Mouse (Mus musculus) granulocyte monocyte progenitor cell, adult 5-6 weeks (primary cell): ENCODE data around the gene Stx8. TPM values are rescaled to one million over a fixed set of nuclear protein-coding genes. Genes with fewer than 3 reads are reported as not detected.

Source experiments
- ATAC-seq: replicated peaks from 2 replicates; pipeline ENCODE4 v1.8.0; 2016; ENCODE audit warnings: mild to moderate bottlenecking, moderate TSS enrichment, inconsistent platforms; ENCODE audit not compliant: poor library complexity, severe bottlenecking
- total RNA-seq, 2 experiments: library from RNA; stranded (forward) in 1 of 2; stranded (reverse) in 1 of 2; fragments of 200-712, 200-1000 nt in 1 of 2; fragments of >200 nt in 1 of 2; fragmentation: Nextera tagmentation in 1 of 2; gene quantifications; 2 replicates each; pipeline ENCODE4 v1.2.3; 2014 to 2017

The Stx8 gene
- total RNA-seq, 2 experiments from 2014 or later, result 28.4 to 28.6 TPM

DNA sequence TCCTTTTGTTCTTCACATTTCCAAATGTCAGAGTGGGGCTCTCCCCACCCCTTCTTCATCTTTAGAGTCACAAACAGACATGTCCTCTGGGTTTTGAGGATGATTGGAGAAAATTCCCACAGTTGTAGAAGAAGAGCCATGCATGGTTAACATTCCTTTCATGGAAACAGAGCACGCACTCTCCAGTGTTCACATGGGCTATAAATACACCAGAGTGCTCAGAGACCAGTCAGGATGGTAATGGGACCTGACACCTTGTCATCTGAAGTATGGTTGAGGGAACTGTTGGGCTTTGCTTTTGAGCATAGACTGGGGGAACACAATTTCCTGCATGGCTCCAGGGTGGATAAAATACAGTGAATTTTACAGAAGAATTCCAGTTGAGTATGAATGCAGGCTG lies 6.6 kb downstream of the Stx8 start:
- ATAC-seq, result no peak

DNA sequence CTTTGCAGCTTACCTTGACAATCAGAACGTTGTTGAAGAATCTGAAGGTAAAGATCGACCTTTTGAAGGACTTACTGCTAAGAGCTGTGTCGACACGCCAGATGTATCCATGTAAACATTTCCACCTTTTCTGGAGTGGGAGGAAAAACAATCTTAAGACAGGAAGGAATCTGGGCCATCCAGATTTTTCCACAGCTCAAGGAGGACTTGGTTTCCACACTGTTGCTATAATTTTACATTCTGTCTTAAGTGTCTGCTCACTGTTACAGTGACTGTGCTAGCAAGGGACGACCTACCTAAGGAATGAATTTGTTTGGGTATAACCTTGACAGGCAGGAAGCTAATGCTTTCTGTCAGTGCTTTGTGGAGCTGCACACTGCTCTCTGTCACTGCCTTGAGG lies 7.2 kb downstream of the Stx8 start:
- ATAC-seq, result no peak

- ATAC-seq, result no peak
Measured at GRCm38 (mm10) chr11:67975252-67975651, 9.3 kb downstream of the Stx8 start.

GRCm38 (mm10) chr11:67983564-67983963 lies 17.6 kb downstream of the Stx8 start:
- ATAC-seq, result no peak

- ATAC-seq, result no peak
Measured at GRCm38 (mm10) chr11:67991240-67991639, 25.2 kb downstream of the Stx8 start.

GRCm38 (mm10) chr11:67995965-67996364 lies 30.0 kb downstream of the Stx8 start:
- no peak for ATAC-seq

- ATAC-seq, result no peak
Measured at GRCm38 (mm10) chr11:67998905-67999304, 32.9 kb downstream of the Stx8 start.

- ATAC-seq, result no peak
Measured at GRCm38 (mm10) chr11:67999629-68000028, 33.6 kb downstream of the Stx8 start.

DNA sequence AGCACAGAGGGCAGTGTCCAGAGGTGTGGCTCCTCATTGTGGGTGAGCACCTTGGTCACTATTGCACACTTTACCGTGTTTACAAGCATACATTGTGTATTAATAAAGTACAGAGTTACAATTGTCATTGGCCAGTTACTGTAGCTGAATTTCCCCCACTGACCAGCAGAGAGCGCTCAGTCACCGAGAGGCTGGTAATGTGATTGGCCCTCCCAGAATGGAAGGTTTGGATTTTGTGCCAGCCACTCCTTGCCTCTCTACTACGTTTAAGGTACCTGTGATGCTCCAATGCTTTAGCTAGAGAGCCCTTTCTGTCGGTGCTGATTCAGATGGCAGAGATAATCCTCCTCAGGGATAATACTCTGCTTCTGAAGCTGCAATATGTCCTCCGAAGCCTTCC lies 38.2 kb downstream of the Stx8 start:
- ATAC-seq, result peak; percentile 74

DNA sequence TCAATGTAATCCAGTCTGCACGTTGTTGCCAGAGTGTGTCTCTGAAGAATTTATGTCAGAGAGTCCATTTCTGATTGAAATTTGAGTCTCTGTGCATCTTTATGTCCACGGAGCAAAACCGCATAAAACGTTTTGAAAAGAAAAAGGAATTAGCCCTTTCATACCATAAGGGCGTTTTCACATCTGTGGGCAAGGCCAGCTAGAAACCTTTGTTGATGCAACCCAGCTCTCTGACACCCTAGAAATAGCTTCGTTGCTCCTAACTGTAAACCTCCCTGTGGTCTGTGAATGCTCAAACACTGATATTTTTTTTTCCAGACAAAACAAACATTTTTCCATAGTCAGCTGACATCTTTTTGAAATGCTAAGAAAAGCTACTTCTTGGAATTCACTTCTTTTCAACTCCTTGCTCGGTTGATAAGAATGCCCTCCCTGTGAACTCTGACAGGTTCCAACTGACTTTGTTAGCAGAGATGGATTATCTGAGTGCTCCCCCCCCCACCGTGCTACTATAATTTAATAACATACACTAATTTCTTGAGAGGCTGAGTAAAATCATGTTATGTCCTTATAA lies 40.3 kb downstream of the Stx8 start:
- ATAC-seq, result no peak

DNA sequence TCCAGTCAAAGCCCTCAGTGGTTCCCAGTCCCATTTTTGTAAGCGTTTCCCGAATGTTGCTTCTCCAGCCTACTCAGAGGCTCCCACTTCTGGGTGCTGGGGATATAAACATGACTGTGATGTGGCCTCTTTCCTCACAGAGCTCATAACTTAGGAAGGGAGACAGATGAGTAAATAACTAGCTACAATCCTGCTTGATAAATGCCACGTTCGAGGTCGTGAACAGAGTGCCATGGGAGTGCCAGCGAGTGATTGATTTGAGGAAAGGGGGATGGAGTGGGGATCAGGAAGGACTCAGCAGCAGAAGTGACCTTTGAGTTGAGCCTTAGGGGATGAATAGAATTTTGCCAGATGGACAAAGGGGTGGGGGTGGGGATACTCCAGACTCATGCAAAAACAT lies 41.7 kb downstream of the Stx8 start:
- ATAC-seq, result no peak

DNA sequence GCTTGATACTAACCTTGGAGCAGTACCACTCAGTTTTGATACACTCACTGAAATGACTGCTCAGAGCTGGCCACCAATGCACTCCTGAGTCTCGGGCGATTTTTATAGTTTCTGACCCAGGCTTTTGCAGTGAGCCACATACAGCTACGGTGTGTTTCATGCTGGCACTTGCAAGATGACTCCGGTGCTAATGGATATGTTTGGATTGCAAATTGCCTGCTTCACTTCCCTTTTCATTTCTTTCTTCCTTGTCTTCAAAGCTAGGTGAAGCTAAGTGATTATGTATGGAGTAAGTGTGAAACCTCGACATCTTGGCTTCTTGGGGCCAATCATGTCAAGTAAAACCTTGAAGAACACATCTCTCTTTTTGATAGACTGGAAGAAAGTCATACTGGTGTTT lies 43.4 kb downstream of the Stx8 start:
- no peak for ATAC-seq

DNA sequence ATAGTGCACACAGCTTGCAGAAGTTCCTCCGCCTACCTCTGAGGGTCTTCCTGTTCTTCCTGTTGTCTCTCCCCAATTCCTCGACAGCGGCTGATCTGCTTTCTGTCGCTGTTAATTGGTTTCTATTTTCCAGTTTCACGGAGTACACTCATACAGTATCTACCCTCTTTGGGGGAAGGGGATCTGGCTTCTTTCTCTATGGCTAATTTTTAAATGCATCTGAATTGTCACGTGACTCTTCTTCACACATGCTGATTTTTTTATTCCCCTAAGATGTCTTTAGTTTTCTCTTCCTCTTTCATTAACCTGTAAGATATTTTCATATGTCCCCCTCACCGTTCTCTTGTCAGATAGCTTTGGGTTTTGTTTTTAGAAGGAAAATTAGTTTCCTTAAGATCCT lies 46.2 kb downstream of the Stx8 start:
- no peak for ATAC-seq

DNA sequence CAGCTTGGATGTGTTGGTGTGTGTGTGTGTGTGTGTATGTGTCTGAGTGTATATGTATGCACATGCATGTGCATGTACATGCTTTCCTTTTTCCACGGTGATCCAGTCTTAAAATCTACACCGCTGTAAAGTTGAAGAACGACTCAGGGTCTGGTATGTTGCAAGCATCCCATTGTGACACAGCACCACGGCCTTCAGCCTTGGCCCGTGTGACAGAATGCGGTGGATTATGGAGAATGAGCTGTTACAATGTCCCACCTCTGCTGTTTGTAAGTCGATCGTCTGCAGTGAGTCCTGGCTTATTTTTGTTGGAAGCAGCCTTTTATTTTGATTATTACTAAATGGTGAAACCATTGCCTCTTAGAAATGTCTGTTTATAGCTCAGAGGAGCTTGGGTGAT lies 52.2 kb downstream of the Stx8 start:
- 0 out of 2 replicates have a peak, but pooled peaks have one; percentile 30 for ATAC-seq

GRCm38 (mm10) chr11:68019156-68019555 lies 53.2 kb downstream of the Stx8 start:
- ATAC-seq, result peak; percentile 14; the same call in 1 of the 2 replicates

DNA sequence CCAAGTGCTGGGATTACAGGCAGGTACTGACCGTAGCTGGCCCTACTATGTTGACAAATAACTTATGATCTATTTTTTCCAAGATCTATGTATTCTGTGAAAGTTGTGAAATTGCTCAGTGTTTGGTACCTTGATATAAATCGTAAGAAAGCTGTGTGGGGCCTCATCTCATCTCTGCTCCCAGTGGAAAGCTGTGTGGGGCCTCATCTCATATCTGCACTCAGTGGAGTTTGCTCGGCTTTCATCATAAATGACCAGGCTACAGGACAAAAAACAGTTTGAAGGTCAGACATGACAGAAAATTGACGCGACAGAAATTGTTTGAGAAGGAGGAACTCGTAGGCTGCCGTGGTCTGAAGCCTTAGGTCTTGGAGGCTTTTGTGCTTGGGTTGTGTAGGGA lies 56.0 kb downstream of the Stx8 start:
- no peak for ATAC-seq

DNA sequence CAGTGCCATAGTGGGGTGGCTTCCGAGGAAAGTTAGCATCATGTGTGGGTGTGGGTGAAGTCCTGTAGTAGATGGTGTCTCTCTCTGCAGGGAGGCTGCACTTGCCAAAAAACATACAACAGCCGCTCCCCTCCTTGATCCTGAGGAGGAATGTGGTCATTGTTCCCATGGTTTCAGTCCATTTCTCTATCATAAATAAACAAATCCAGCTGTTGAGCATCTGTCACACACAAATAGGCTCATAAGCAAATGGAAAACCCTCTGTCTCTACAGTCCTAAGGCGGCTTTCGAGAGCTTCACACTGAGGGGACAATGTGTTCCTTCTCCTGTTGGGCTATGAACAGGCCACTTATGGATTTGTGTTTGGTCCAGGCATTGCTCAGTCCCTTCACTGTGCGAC lies 56.9 kb downstream of the Stx8 start:
- ATAC-seq, result no peak

- ATAC-seq, result no peak
Measured at GRCm38 (mm10) chr11:68023811-68024369, 57.9 kb downstream of the Stx8 start.

GRCm38 (mm10) chr11:68026590-68026989 lies 60.6 kb downstream of the Stx8 start:
- no peak for ATAC-seq

DNA sequence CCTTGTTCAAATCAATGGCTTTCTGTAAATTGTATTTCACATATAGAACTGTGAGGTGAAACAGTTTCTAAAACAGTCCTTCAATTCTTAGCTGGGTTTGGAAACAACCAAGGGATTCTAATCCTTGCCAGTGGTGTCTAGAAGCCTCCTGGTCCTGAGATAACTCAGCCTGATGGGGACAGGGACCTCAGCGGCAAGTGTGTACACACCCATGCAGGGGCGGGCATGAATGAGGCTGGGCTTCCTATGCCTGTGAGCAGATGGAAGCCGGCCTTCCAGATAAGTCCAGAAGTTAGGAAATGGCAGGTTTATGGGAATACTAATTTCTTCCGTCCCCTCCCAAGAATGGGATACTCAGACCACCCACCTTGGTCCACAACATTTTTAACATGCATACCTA lies 63.1 kb downstream of the Stx8 start:
- no peak for ATAC-seq

DNA sequence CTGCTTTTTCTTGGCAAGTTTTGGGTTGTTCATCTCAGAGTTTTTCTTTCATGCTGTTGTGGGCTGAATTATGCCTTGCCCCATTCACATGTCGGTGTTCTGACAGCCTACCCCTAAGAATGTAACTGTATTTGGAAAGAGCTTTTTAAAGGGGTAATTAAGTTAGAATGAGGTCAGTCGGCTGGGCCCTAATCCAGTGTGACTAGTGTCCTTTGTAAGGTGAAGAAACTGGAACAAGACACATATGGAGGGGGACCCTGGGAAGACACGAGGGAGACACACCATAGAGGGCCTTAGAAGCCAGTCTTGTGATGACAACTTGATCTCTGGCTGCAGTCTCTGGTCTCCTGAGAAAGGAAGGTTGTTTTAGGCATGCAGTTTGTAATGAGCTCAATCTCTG lies 63.9 kb downstream of the Stx8 start:
- ATAC-seq, result no peak

DNA sequence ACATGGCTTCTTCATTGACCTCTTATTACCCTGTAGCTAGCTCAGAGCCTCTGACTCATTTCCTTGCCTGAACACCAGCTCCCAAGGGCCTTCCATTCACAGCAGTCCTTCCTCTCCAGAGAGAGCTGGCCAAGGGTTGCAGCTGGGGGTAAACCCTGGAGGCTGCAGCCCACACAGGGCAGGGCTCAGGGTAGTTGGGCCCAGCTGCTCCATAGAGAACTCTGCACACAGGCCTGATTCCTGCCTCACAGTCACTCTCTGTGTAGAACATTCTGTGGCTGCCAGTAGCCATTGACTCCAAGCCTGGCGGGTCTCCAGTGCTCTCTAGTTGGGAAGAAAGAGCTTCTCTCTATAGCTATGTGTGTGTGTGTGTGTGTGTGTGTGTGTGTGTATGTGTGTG lies 64.8 kb downstream of the Stx8 start:
- ATAC-seq, result no peak

- no peak for ATAC-seq
Measured at GRCm38 (mm10) chr11:68032448-68032847, 66.5 kb downstream of the Stx8 start.
